Mouse (Mus musculus) lung, postnatal 14 days (tissue): ENCODE data around the gene Olfr805.

Experiments
- DNase-seq: peaks from one replicate; pipeline ENCODE4 v3.0.0; 2021

Olfr805 gene

DNA sequence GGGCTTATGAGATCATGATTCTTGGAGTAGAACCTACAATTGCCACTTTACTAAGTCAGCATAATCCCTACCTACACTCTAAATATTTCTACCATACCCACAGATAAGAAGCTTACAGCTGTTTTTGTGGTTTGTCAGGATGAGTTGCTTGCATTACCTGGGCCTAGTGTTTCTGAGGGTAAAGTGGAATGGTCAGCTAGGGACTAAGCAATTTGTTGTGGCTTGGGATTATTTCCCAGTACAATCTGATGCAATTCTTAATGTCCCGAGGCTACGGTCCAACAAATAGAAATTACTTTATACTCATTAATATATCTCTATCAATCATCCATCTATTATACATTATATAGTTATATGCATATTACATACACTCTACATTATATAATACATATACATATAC lies at the start of gene Olfr805:
Gene Olfr805, minus strand, starts transcription at position 101 of the 400 bp plus-strand sequence.
- DNase-seq: no peak

DNA sequence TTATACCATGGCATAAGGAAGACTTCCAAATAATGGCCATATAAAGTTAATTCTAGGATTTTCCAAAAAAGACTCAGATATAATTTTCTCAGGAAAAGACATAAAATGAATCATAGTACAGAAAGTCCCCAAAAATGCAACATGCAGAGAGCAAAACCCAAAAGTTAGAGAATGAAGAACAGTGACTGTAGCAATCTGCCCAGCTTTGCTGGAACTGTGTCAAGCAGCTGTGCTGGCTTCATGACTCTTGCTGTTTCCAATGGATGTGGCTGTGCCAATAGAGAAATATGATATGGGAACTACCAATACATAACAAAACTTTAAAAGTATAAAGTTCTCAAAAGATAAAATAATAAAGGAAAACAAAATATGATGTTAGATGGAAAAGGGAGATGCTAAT lies 48.9 kb upstream of the Olfr805 start:
- DNase-seq: no peak

DNA sequence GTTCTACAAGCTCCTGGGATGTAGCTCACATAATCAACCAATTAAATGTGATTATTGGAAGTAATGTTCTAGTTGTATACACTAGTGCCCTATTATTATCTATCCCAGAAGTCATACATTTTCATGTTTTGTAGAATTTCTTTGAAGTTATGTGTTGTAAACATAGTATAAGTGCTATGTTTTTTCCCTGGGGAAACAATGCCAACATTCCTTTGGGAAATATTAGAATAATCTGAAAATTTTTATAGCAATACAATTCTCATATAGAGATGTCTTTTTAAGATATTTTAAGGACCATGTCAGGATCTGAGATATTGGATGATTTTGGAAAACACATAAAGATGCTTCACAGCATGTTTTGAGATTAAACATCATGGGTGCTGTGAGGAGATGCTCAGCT lies 45.2 kb upstream of the Olfr805 start, which contains the start of gene Olfr809:
Gene Olfr809, plus strand, starts transcription at position 301 of the 400 bp plus-strand sequence.
- DNase-seq: no peak

DNA sequence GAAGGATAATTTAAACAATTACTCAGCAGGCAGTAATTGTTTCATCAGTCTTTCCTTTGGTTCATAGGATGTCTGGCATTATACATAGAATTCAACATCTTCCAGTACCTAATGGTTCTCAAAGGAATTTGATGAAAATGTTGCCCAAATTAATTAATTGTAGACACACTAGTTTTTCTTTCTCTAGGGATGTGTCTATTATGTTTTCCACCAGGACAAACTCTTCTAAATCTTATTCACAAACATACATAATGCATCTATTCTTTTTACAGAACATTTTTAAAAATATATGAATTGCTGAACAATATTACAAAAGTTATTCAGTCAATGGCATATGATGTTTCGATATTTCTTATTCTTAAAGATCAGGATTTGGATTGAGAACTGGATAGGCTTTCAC lies 36.0 kb upstream of the Olfr805 start, which contains the start of gene Olfr808:
Gene Olfr808, plus strand, starts transcription at position 301 of the 400 bp plus-strand sequence.
- DNase-seq: no peak

DNA sequence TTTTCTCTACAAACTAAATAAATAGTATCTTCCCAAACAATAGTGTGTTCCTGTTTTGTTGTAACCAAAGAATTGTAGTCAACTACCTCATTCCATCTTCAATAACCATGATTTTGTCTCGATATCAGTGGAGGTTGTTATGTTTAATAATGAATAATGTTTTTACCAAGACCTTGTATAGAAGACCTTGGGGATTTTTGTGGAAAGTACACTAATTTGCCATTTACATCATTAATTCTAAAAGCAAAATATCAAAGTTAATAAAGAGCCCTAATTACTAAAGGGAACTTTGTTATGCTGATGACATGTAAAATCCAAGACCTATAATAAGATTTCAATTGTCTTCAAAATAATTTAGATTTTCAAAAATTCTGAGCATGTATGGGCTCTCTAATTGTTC lies 28.5 kb upstream of the Olfr805 start, which contains the start of gene Olfr807:
Gene Olfr807, minus strand, starts transcription at position 101 of the 400 bp plus-strand sequence.
- DNase-seq: no peak

DNA sequence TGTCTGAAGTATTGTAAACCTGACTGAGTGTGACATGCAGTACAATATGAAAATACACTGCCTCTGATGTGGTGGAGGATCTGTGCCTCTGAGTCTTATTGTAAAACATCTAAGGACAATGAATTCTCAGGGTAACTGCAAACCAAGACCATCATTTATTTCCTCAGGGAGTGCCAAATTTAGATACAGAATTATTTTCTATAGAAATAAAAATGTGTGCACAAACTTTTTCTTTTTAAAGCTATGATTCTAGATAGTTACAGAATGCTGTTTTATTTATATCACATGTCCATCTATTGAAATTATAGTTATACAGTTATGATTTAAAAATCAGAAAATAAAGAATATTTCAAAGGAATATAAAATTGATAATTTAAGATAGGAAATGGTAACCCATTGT lies 12.6 kb upstream of the Olfr805 start, which contains the start of gene Olfr806:
Gene Olfr806, minus strand, starts transcription at position 101 of the 400 bp plus-strand sequence.
- DNase-seq: no peak

DNA sequence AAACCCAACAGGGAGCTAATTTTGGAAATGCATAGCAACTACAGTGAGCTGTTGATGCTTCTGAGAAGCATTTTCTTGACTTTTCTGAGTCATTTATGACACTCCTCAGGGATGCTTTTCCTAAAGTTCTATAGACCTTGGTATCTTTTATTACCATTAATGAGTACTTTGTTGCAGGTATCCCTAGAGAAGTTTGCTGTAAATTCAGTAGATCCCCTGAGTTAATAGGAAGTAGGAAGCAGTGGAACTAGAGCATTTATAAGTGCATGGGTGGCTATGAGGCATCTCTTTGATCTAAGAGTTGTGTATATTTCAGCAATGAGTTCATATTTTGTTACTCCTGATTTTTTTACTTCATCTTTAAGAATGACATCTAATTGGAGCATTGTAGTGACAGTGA lies 26.3 kb downstream of the Olfr805 start, which contains the start of gene Olfr804:
Gene Olfr804, plus strand, starts transcription at position 301 of the 400 bp plus-strand sequence.
- DNase-seq: no peak

DNA sequence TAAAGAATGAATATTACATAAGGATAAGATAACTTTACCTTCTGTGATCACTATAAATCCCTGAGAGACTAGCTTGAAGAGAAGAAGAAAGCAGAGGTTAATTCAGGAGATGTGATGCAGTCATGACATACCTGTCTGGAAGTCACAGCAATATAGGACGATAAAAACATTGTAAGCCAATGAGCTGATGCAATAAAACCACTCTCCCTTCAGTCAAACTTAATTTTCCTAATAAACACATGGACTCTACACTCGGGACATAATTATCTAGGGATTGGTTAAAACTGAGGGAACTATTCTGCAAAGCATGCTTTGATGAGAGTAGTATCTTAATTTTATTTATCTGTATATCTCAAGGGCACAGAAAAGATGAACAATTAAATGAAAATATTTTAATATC lies 35.0 kb downstream of the Olfr805 start, which contains the start of gene Olfr803:
Gene Olfr803, minus strand, starts transcription at position 101 of the 400 bp plus-strand sequence.
- no peak for DNase-seq

DNA sequence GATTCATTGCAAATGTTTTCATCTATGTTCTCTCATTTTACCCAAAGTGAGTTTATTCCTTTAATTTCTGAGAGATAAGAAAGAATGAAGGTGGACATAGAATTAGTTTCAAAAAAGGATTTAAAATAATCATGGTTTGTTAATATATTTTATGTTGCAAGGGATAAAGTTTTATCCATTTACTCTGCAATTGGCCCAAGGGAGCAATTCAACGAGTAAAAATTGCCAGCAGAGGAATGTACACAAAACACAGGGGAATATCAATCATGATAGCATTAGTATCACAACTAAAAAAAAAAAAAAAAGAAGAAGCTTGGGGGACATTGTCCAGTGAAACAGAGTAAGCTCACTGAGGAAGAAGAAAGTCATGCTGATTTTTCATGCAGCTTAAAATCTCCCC lies 41.1 kb downstream of the Olfr805 start, which contains the start of gene Olfr802:
Gene Olfr802, minus strand, starts transcription at position 101 of the 400 bp plus-strand sequence.
- DNase-seq: no peak

DNA sequence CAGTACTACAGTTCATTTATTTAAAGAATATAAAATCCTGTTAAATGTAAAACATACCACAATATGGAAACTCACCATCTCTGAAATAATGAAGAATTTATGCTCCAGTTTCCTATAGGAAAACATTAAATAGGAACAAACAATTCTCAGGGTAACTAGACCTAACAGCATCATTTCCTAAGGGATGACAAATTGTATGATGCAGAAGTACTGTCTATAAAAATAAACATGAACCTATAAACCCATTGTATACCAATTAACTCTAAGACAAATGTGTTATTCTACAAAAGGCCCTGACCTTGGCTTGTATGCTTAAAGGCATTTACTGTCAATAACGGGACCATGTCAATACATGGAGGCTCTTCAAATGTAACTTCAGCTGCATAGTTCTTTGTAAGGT lies 55.4 kb downstream of the Olfr805 start, which contains the start of gene Olfr801:
Gene Olfr801, minus strand, starts transcription at position 101 of the 400 bp plus-strand sequence.
- no peak for DNase-seq
